Mouse (Mus musculus) stomach, postnatal 0 days (tissue): ENCODE measurements around the gene Mia2. TPM values are rescaled to one million over a fixed set of nuclear protein-coding genes. Genes with fewer than 3 reads are reported as not detected.

Source experiments
- ATAC-seq: fragments of 200-750 bp; cut with Nextera tagmentation; 2 replicates; pipeline ENCODE4 v1.8.0; 2017; ENCODE audit not compliant: low FRiP score, low TSS enrichment
- DNase-seq: peaks from one replicate; pipeline ENCODE4 v3.0.0-alpha.2; 2016; ENCODE audit warnings: low spot score
- H3K27ac ChIP-seq: fragments of 300-500 bp; sonication (generic); replicated peaks from 2 replicates; pipeline ENCODE4 v1.5.1; 2014; ENCODE audit warnings: mild to moderate bottlenecking, control low read depth
- H3K27me3 ChIP-seq: fragments of 300-500 bp; sonication (generic); 2 replicates; pipeline ENCODE4 v1.6.1; 2014; ENCODE audit warnings: low read length; ENCODE audit not compliant: control insufficient read depth, insufficient read depth
- H3K36me3 ChIP-seq: fragments of 300-500 bp; sonication (generic); 2 replicates; pipeline ENCODE4 v1.6.1; 2014; ENCODE audit warnings: low read length, mixed read lengths; ENCODE audit not compliant: control insufficient read depth, insufficient read depth
- H3K4me1 ChIP-seq: fragments of 300-500 bp; sonication (generic); replicated peaks from 2 replicates; pipeline ENCODE4 v1.6.1; 2014; ENCODE audit warnings: antibody characterized with exemption; ENCODE audit not compliant: control insufficient read depth, insufficient read depth
- H3K4me2 ChIP-seq: fragments of 300-500 bp; sonication (generic); replicated peaks from 2 replicates; pipeline ENCODE4 v1.6.1; 2014; ENCODE audit warnings: low read depth, mild to moderate bottlenecking, control low read depth, moderate library complexity
- H3K4me3 ChIP-seq: fragments of 300-500 bp; sonication (generic); 2 replicates; pipeline ENCODE4 v1.5.1; 2014; ENCODE audit warnings: low read depth, low read length, control low read depth
- H3K9ac ChIP-seq: fragments of 300-500 bp; sonication (generic); 2 replicates; pipeline ENCODE4 v1.6.1; 2014; ENCODE audit warnings: mild to moderate bottlenecking, low read length, control low read depth, mixed read lengths
- H3K9me3 ChIP-seq: fragments of 300-500 bp; sonication (generic); 2 replicates; pipeline ENCODE4 v1.6.1; 2016; ENCODE audit warnings: low read length; ENCODE audit not compliant: control insufficient read depth
- CTCF ChIP-seq: IDR thresholded peaks from 2 replicates; pipeline ENCODE4 v1.5.1; 2016; ENCODE audit warnings: antibody characterized with exemption, low read depth, mild to moderate bottlenecking, moderate library complexity
- EP300 ChIP-seq: optimal IDR thresholded peaks from 2 replicates; pipeline ENCODE3; 2016; ENCODE audit warnings: antibody characterized with exemption
- WGBS: fragments of 180-500 bp; shearing (Covaris S2); extraction: QIAGEN DNeasy Blood & Tissue Kit; methylation state at CpG from one replicate; pipeline ENCODE4 v1.1.7; 2014; 5-methylcytosine and 5-hydroxymethylcytosine counted together
- polyA plus RNA-seq: library from polyadenylated mRNA; unstranded; fragments of >200 nt; fragmentation: Nextera tagmentation; extraction: Ambion mirVana; gene quantifications from 2 replicates; pipeline ENCODE4 v1.2.1, GENCODE M21; 2015

Mia2 gene
- polyA plus RNA-seq, 1 experiment from 2014 or later = 69.4 TPM

- Histone ChIP-seq H3K9me3 (no peaks in the 10 kb centered on the region), H3K4me2 (no peak overlapping the region), H3K27ac (no peak overlapping the region), H3K4me1 (no peaks in the 10 kb centered on the region), H3K27me3 (no peaks in the 10 kb centered on the region), H3K4me3 (no peak overlapping the region), H3K9ac (no peak overlapping the region), H3K36me3 (peaks cover 33% of the 10 kb centered on the region)
- TF ChIP-seq CTCF (no peak), EP300 (no peak)
- 99% methylated on average over 3 of the region's 3 CpGs for WGBS
- ATAC-seq = no peak
- no peak for DNase-seq
Measured at GRCm38 (mm10) chr12:59177814-59178213, 82.2 kb downstream of the Mia2 start.

GRCm38 (mm10) chr12:59188086-59188682 is 92.6 kb downstream of the Mia2 start:
- Histone ChIP-seq H3K36me3 (peaks cover 18% of the 10 kb centered on the region), H3K9ac (no peak overlapping the region), H3K4me3 (no peak overlapping the region), H3K4me1 (no peaks in the 10 kb centered on the region), H3K4me2 (no peak overlapping the region), H3K27ac (no peak overlapping the region), H3K27me3 (no peaks in the 10 kb centered on the region), H3K9me3 (no peaks in the 10 kb centered on the region)
- DNase-seq = no peak
- no peak for TF ChIP-seq CTCF
- 87% methylated on average over 12 of the region's 12 CpGs for WGBS
- ATAC-seq = no peak

GRCm38 (mm10) chr12:59193637-59194036 is 98.0 kb downstream of the Mia2 start:
- Histone ChIP-seq H3K9ac (no peak overlapping the region), H3K4me2 (no peak overlapping the region), H3K36me3 (no peaks in the 10 kb centered on the region; the same call in 1 of the 2 replicates), H3K4me3 (no peak overlapping the region), H3K9me3 (no peaks in the 10 kb centered on the region), H3K27ac (0 out of 2 replicates have a peak overlapping the region, but pooled peaks have one; percentile 2), H3K27me3 (no peaks in the 10 kb centered on the region), H3K4me1 (no peaks in the 10 kb centered on the region)
- DNase-seq (no peak), ATAC-seq (no peak)
- no peak for TF ChIP-seq CTCF
- no peak for TF ChIP-seq EP300
- WGBS = 67% methylated on average over 3 of the region's 3 CpGs

GRCm38 (mm10) chr12:59194341-59195003 is 98.9 kb downstream of the Mia2 start:
- no peak overlapping the region for H3K4me2 ChIP-seq
- no peak overlapping the region for H3K27ac ChIP-seq
- no peak overlapping the region for H3K4me3 ChIP-seq
- no peaks in the 10 kb centered on the region for H3K27me3 ChIP-seq
- H3K36me3 ChIP-seq = peaks cover 2% of the 10 kb centered on the region; the same call in 1 of the 2 replicates
- TF ChIP-seq CTCF (no peak), EP300 (no peak)
- no peaks in the 10 kb centered on the region for H3K4me1 ChIP-seq
- no peaks in the 10 kb centered on the region for H3K9me3 ChIP-seq
- no peak for DNase-seq
- no peak overlapping the region for H3K9ac ChIP-seq
- WGBS = 61% methylated on average over 9 of the region's 9 CpGs
- ATAC-seq = no peak

GRCm38 (mm10) chr12:59195065-59195464 is 99.5 kb downstream of the Mia2 start:
- Histone ChIP-seq H3K27ac (no peak overlapping the region), H3K9ac (no peak overlapping the region), H3K4me3 (no peak overlapping the region), H3K36me3 (peaks cover 3% of the 10 kb centered on the region; the same call in 1 of the 2 replicates), H3K4me1 (no peaks in the 10 kb centered on the region), H3K4me2 (no peak overlapping the region), H3K27me3 (no peaks in the 10 kb centered on the region), H3K9me3 (no peaks in the 10 kb centered on the region)
- WGBS = 77% methylated on average over 4 of the region's 4 CpGs
- TF ChIP-seq EP300 = no peak
- no peak for TF ChIP-seq CTCF
- DNase-seq (no peak), ATAC-seq (no peak)

- no peak overlapping the region for H3K4me2 ChIP-seq
- no peak overlapping the region for H3K9ac ChIP-seq
- WGBS = 74% methylated on average over 4 of the region's 4 CpGs
- TF ChIP-seq EP300 = no peak
- no peak for TF ChIP-seq CTCF
- no peaks in the 10 kb centered on the region for H3K27me3 ChIP-seq
- ATAC-seq (no peak), DNase-seq (no peak)
- no peaks in the 10 kb centered on the region for H3K4me1 ChIP-seq
- H3K9me3 ChIP-seq = no peaks in the 10 kb centered on the region
- peaks cover 3% of the 10 kb centered on the region; the same call in 1 of the 2 replicates for H3K36me3 ChIP-seq
- no peak overlapping the region for H3K27ac ChIP-seq
- H3K4me3 ChIP-seq = no peak overlapping the region
Measured at GRCm38 (mm10) chr12:59195941-59196340, 100.3 kb downstream of the Mia2 start.
